Mouse (Mus musculus): ENCODE results near the gene Elf2. TPM values are rescaled to one million over a fixed set of nuclear protein-coding genes. Genes with fewer than 3 reads are reported as not detected.

Gene Elf2
- polyA plus RNA-seq, 1 experiment, result 8.7 TPM

DNA sequence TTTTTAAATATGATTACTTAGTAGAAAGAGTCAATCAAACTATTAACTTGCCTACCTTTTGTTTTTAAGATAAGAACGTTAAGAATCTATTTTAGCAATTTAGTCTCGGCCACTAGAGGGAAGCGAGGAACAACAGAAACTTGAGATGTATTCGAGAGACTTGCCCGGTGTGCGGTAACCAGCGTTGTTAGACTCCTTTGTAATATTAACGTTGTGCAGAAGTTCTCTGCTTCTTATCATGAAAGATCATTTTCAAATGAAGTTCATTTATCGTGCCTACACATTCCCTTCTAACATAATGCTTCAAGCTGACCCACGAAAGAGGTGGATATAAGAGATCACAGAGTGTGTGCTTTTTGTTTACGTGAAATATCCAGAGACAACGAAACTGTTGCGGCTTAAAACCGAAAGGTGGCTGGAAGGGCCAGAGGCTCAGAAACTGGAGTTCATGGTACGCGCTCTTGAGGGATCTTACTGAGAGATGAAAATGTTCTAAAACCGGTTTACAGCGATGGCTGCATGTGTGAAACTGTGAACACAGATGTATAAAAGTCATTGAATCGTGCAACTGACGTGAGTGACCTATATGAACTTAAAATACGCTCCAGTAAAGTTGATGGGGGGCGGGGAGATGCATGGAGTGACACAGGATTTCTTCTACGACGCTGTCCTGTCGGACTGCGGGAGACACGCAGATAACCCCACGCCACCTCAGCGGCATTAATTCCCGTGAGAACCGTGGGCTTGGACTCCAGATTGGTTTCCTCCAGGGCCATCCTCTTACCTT is 37.6 kb upstream of the Elf2 start:
- H3K4me1 ChIP-seq, result peaks cover 30% of the 10 kb centered on the region
- peak overlapping the region; percentile 87 for H3K4me3 ChIP-seq (replicated peaks)
- H3K36me3 ChIP-seq (replicated peaks; ENCODE audit: low read length), result no peaks in the 10 kb centered on the region
- H3K9me3 ChIP-seq, result no peaks in the 10 kb centered on the region
- TF ChIP-seq FLI1 (IDR thresholded peaks at IDR 0.05; ENCODE audit: low read length) (no peak), GATA1 (IDR thresholded peaks at IDR 0.05; ENCODE audit: borderline replicate concordance, low read length) (no peak)
- H3K27me3 ChIP-seq (replicated peaks), result no peaks in the 10 kb centered on the region

DNA sequence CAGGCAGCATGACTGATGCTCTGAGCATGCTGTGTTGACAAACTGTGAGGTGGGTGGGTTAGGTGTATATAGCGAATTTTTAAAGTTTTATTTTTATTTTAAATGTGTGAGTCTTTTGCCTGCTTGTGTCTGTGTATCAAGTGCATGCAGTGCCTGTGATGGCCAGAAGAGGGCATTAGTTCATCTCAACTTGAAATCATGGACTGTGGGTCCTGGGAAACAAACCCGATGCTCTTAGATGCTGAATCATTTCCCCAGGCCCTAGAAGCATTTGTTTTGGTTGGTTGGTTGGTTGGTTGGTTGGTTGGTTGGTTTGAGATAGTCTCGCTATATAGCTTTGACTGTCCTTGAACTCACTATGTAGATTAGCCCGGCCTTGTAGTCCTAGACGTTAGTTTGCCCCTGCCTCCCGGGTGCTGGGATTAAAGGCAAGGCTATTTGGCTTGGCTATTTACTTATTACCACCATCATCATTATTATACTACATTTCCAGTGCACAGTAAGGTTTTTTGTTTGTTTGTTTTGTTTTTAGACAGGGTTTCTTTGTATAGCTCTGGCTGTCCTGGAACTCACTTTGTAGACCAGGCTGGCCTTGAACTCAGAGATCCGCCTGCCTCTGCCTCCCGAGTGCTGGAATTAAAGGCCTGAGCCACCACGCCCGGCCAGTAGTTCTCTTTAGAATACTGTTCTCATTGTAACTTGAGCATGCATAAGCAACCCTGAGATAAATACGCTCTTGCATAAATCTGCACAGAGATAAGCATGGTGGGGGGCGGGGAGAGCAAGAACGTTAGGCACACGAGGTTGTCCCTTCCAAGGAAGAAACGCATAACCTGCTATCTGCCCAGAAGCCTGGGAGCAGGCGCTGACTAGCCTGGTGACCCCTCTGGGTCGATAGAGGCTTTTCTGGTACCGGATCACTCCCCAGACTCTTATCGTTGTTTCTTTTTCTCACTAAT is 35.1 kb upstream of the Elf2 start:
- H3K36me3 ChIP-seq (replicated peaks; ENCODE audit: low read length), result no peaks in the 10 kb centered on the region
- H3K9me3 ChIP-seq, result no peaks in the 10 kb centered on the region
- no peak for TF ChIP-seq FLI1 (IDR thresholded peaks at IDR 0.05; ENCODE audit: low read length)
- no peak for TF ChIP-seq GATA1 (IDR thresholded peaks at IDR 0.05; ENCODE audit: borderline replicate concordance, low read length)
- H3K4me3 ChIP-seq (replicated peaks), result no peak overlapping the region
- peaks cover 43% of the 10 kb centered on the region for H3K4me1 ChIP-seq
- H3K27me3 ChIP-seq (replicated peaks), result no peaks in the 10 kb centered on the region

DNA sequence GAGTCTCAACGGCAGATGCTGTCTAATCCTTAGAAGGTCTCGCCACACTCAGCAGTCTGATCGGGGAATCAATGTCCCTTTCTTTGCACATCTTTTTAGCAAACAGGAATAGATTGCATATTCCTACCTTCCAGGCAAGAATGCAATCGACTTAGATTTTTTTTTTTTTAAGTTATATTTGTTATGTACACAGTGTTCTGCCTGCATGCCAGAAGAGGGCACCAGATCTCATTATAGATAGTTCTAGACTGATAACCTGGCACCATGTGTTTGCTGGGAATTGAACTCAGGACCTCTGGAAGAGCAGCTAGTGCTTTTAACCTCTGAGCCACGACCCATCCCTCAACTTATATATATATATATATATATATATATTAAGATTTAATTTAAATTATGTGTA is 33.1 kb upstream of the Elf2 start:
- Histone ChIP-seq H3K4me1 (peaks cover 38% of the 10 kb centered on the region), H3K36me3 (replicated peaks; ENCODE audit: low read length) (no peaks in the 10 kb centered on the region), H3K4me3 (replicated peaks) (no peak overlapping the region), H3K27me3 (replicated peaks) (no peaks in the 10 kb centered on the region), H3K9me3 (no peaks in the 10 kb centered on the region)
- TF ChIP-seq GATA1 (IDR thresholded peaks at IDR 0.05; ENCODE audit: borderline replicate concordance, low read length) (no peak), FLI1 (IDR thresholded peaks at IDR 0.05; ENCODE audit: low read length) (no peak)

DNA sequence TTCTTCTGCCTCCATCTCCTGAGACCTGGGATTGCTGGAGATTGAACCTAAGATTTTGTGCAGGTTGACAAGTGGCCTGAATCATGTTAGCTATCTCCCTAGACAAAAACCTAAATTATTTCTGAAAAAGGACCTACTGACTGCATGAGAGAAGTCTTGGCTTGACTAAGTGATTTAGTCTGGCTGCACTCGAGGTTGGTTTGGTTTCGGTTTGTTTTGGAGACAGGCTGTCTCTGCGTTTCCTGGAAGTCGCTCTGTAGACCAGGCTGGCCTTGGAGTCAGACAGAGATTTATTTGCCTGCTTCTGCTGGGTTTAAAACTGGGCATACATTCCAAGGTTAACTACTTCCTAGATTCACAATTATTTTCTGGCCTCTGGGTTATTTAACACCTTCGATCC is 32.4 kb upstream of the Elf2 start:
- Histone ChIP-seq H3K4me1 (peaks cover 31% of the 10 kb centered on the region), H3K36me3 (replicated peaks; ENCODE audit: low read length) (no peaks in the 10 kb centered on the region), H3K9me3 (no peaks in the 10 kb centered on the region), H3K4me3 (replicated peaks) (peak overlapping the region; percentile 85), H3K27me3 (replicated peaks) (peaks cover 6% of the 10 kb centered on the region)
- TF ChIP-seq FLI1 (IDR thresholded peaks at IDR 0.05; ENCODE audit: low read length) (no peak), GATA1 (IDR thresholded peaks at IDR 0.05; ENCODE audit: borderline replicate concordance, low read length) (no peak)

GRCm38 (mm10) chr3:51371826-51372225 is 31.4 kb upstream of the Elf2 start:
- TF ChIP-seq GATA1 (IDR thresholded peaks at IDR 0.05; ENCODE audit: borderline replicate concordance, low read length) (no peak), FLI1 (IDR thresholded peaks at IDR 0.05; ENCODE audit: low read length) (no peak)

GRCm38 (mm10) chr3:51368011-51368410 is 27.5 kb upstream of the Elf2 start:
- H3K36me3 ChIP-seq (replicated peaks; ENCODE audit: low read length), result no peaks in the 10 kb centered on the region
- no peak for TF ChIP-seq GATA1 (IDR thresholded peaks at IDR 0.05; ENCODE audit: borderline replicate concordance, low read length)
- no peak for TF ChIP-seq FLI1 (IDR thresholded peaks at IDR 0.05; ENCODE audit: low read length)
- H3K4me3 ChIP-seq (replicated peaks), result no peak overlapping the region
- H3K9me3 ChIP-seq, result peaks cover 8% of the 10 kb centered on the region
- peaks cover 40% of the 10 kb centered on the region for H3K4me1 ChIP-seq
- peaks cover 16% of the 10 kb centered on the region for H3K27me3 ChIP-seq (replicated peaks)

More at GRCm38 (mm10) chr3:51371826-51372225, 31.4 kb upstream of the Elf2 start:
- no peaks in the 10 kb centered on the region; the same call in 1 of the 2 replicates for H3K9me3 ChIP-seq
- H3K27me3 ChIP-seq (replicated peaks), result peaks cover 9% of the 10 kb centered on the region
- H3K4me3 ChIP-seq (replicated peaks), result no peak overlapping the region
- H3K36me3 ChIP-seq (replicated peaks; ENCODE audit: low read length), result no peaks in the 10 kb centered on the region
- peaks cover 30% of the 10 kb centered on the region for H3K4me1 ChIP-seq

GRCm38 (mm10) chr3:51366926-51367325 is 26.5 kb upstream of the Elf2 start:
- H3K4me3 ChIP-seq (replicated peaks), result no peak overlapping the region
- no peaks in the 10 kb centered on the region for H3K36me3 ChIP-seq (replicated peaks; ENCODE audit: low read length)
- peaks cover 8% of the 10 kb centered on the region for H3K9me3 ChIP-seq
- H3K4me1 ChIP-seq, result peaks cover 40% of the 10 kb centered on the region
- H3K27me3 ChIP-seq (replicated peaks), result peaks cover 16% of the 10 kb centered on the region
- TF ChIP-seq GATA1 (IDR thresholded peaks at IDR 0.05; ENCODE audit: borderline replicate concordance, low read length), result no peak

DNA sequence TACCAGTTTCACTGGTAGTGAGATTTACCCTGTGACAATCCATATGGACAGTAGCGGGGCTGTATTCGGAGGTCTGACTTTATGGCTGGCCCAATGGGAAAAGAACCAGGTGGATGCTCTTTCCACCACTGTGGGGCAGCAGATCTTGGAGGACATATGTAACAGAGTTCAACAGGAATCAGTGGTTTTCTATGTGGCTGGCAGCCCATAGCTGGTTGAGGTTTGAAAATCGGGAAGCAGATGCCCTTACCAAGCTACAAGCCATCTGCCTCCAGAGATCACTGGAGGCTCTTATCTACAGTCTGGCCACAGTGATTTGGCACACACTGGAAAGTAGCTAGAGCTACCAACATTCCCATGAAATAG is 25.0 kb upstream of the Elf2 start:
- peaks cover 48% of the 10 kb centered on the region for H3K4me1 ChIP-seq
- peak overlapping the region; percentile 91 for H3K4me3 ChIP-seq (replicated peaks)
- H3K27me3 ChIP-seq (replicated peaks), result peaks cover 16% of the 10 kb centered on the region
- H3K36me3 ChIP-seq (replicated peaks; ENCODE audit: low read length), result no peaks in the 10 kb centered on the region
- TF ChIP-seq FLI1 (IDR thresholded peaks at IDR 0.05; ENCODE audit: low read length), result no peak
- no peak for TF ChIP-seq GATA1 (IDR thresholded peaks at IDR 0.05; ENCODE audit: borderline replicate concordance, low read length)
- H3K9me3 ChIP-seq, result peaks cover 12% of the 10 kb centered on the region

DNA sequence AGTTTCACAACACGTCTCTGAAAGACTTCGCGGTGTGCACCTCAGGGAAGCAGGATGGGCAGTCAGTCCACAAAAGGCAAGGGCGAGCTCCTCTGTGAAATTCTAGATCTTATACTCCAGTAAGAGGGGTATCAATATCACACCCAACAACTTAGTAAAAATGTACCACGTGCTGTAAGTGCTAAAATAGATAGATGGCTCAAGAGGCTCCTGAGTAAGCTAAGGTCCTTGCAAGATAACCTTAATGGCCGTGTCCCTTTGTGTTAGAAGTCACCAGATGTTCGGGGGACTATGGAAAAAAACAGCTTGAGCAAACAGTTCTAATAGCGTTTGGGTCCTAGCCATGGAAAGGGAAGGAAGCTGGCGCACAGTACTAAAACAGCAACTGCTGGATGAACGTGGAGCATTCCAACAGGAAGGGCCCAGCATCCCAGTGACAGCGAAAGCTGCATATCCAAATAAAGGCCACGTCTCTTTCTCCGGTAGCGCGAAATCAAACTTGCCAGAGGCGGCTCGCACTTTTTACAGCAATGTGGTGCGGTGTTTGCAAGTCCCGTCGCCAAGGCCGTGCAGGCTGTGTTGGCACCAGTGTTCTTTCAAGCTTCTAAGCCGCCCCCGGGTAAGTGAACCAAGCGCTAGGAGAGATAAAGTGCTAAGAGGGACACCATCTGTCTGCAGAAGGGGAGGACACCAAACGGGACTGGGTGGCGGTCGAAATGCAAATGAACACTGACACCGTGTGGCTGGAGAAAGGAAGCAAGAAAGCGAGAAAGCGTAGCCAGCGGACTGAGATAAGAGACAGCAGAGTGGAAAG is 24.4 kb upstream of the Elf2 start:
- H3K36me3 ChIP-seq (replicated peaks; ENCODE audit: low read length), result no peaks in the 10 kb centered on the region
- peaks cover 16% of the 10 kb centered on the region for H3K27me3 ChIP-seq (replicated peaks)
- peak overlapping the region; percentile 91 for H3K4me3 ChIP-seq (replicated peaks)
- peaks cover 46% of the 10 kb centered on the region for H3K4me1 ChIP-seq
- TF ChIP-seq GATA1 (IDR thresholded peaks at IDR 0.05; ENCODE audit: borderline replicate concordance, low read length) (peak; percentile 33; the same call in 1 of the 3 replicates), FLI1 (IDR thresholded peaks at IDR 0.05; ENCODE audit: low read length) (no peak)
- peaks cover 12% of the 10 kb centered on the region for H3K9me3 ChIP-seq

Data from megakaryocyte, embryonic 14.5 days (primary cell).